Mouse (Mus musculus): Measurements from ENCODE around the gene Cpa2. TPM values are rescaled to one million over a fixed set of nuclear protein-coding genes. Genes with fewer than 3 reads are reported as not detected.

Gene Cpa2
- polyA plus RNA-seq, 1 experiment from 2014 or later, result 8.7 TPM

- 76% methylated on average over 10 of the region's 10 CpGs for WGBS
- H3K4me2 ChIP-seq, result no peak overlapping the region
- no peak for ATAC-seq (ENCODE audit: low FRiP score)
These were observed 3.1 kb upstream of the Cpa2 start for GRCm38 (mm10) chr6:30538240-30538639.

GRCm38 (mm10) chr6:30538800-30539199 lies 2.6 kb upstream of the Cpa2 start:
- no peaks in the 10 kb centered on the region for H3K9me3 ChIP-seq
- no peak for ATAC-seq (ENCODE audit: low FRiP score)
- no peak overlapping the region for H3K27ac ChIP-seq
- WGBS, result 80% methylated on average over 5 of the region's 5 CpGs
- peaks cover 9% of the 10 kb centered on the region for H3K4me1 ChIP-seq (replicated peaks)
- H3K27me3 ChIP-seq, result no peaks in the 10 kb centered on the region
- no peak overlapping the region for H3K4me3 ChIP-seq
- H3K4me2 ChIP-seq, result no peak overlapping the region
- H3K36me3 ChIP-seq, result no peaks in the 10 kb centered on the region
- H3K9ac ChIP-seq, result no peak overlapping the region

More at GRCm38 (mm10) chr6:30538240-30538639, 3.1 kb upstream of the Cpa2 start:
- no peaks in the 10 kb centered on the region for H3K27me3 ChIP-seq
- no peak overlapping the region for H3K27ac ChIP-seq
- H3K4me3 ChIP-seq, result no peak overlapping the region
- no peak overlapping the region for H3K9ac ChIP-seq
- no peaks in the 10 kb centered on the region for H3K9me3 ChIP-seq
- H3K4me1 ChIP-seq (replicated peaks), result peaks cover 4% of the 10 kb centered on the region
- H3K36me3 ChIP-seq, result no peaks in the 10 kb centered on the region

- no peak overlapping the region for H3K27ac ChIP-seq
- no peak overlapping the region for H3K4me2 ChIP-seq
- H3K9me3 ChIP-seq, result no peaks in the 10 kb centered on the region
- no peak overlapping the region for H3K4me3 ChIP-seq
- WGBS, result 85% methylated on average over 6 of the region's 6 CpGs
- H3K4me1 ChIP-seq (replicated peaks), result peaks cover 39% of the 10 kb centered on the region
- H3K36me3 ChIP-seq, result no peaks in the 10 kb centered on the region
- H3K9ac ChIP-seq, result no peak overlapping the region
- H3K27me3 ChIP-seq, result no peaks in the 10 kb centered on the region
- ATAC-seq (ENCODE audit: low FRiP score), result no peak
These were observed 895 bp downstream of the Cpa2 start for GRCm38 (mm10) chr6:30542277-30542676.

- no peak overlapping the region for H3K9ac ChIP-seq
- H3K4me3 ChIP-seq, result no peak overlapping the region
- ATAC-seq (ENCODE audit: low FRiP score), result no peak
- H3K27me3 ChIP-seq, result no peaks in the 10 kb centered on the region
- H3K4me1 ChIP-seq (replicated peaks), result peaks cover 45% of the 10 kb centered on the region
- no peak overlapping the region for H3K27ac ChIP-seq
- H3K4me2 ChIP-seq, result no peak overlapping the region
- H3K9me3 ChIP-seq, result no peaks in the 10 kb centered on the region
- no peaks in the 10 kb centered on the region for H3K36me3 ChIP-seq
- WGBS, result 61% methylated on average over 12 of the region's 12 CpGs
These were observed 1.7 kb downstream of the Cpa2 start for GRCm38 (mm10) chr6:30543077-30543476.

- Histone ChIP-seq H3K27me3 (no peaks in the 10 kb centered on the region), H3K9me3 (no peaks in the 10 kb centered on the region), H3K27ac (no peak overlapping the region), H3K4me3 (no peak overlapping the region), H3K4me2 (no peak overlapping the region), H3K36me3 (no peaks in the 10 kb centered on the region), H3K9ac (no peak overlapping the region), H3K4me1 (replicated peaks) (peaks cover 50% of the 10 kb centered on the region)
- WGBS, result 49% methylated on average over 8 of the region's 8 CpGs
- ATAC-seq (ENCODE audit: low FRiP score), result no peak
These were observed 2.5 kb downstream of the Cpa2 start for GRCm38 (mm10) chr6:30543851-30544250.

GRCm38 (mm10) chr6:30545689-30546088 lies 4.3 kb downstream of the Cpa2 start:
- peaks cover 60% of the 10 kb centered on the region for H3K4me1 ChIP-seq (replicated peaks)
- 77% methylated on average over 7 of the region's 7 CpGs for WGBS
- H3K27ac ChIP-seq, result peak overlapping the region; percentile 95
- no peak overlapping the region for H3K4me2 ChIP-seq
- H3K27me3 ChIP-seq, result no peaks in the 10 kb centered on the region
- H3K9ac ChIP-seq, result no peak overlapping the region
- H3K9me3 ChIP-seq, result no peaks in the 10 kb centered on the region
- H3K36me3 ChIP-seq, result no peaks in the 10 kb centered on the region
- ATAC-seq (ENCODE audit: low FRiP score), result no peak
- H3K4me3 ChIP-seq, result no peak overlapping the region

GRCm38 (mm10) chr6:30546571-30547273 lies 5.3 kb downstream of the Cpa2 start:
- 8% methylated on average over 17 of the region's 17 CpGs for WGBS
- Histone ChIP-seq H3K27ac (peak overlapping the region; percentile 95), H3K4me3 (peak overlapping the region; percentile 25), H3K4me2 (peak overlapping the region; percentile 53), H3K9me3 (no peaks in the 10 kb centered on the region), H3K36me3 (no peaks in the 10 kb centered on the region), H3K9ac (peak overlapping the region; percentile 69), H3K27me3 (no peaks in the 10 kb centered on the region), H3K4me1 (replicated peaks) (peaks cover 66% of the 10 kb centered on the region)
- peak; percentile 68 for ATAC-seq (ENCODE audit: low FRiP score)

- Histone ChIP-seq H3K4me2 (peak overlapping the region; percentile 53), H3K4me3 (peak overlapping the region; percentile 25), H3K4me1 (replicated peaks) (peaks cover 71% of the 10 kb centered on the region), H3K9me3 (no peaks in the 10 kb centered on the region), H3K36me3 (no peaks in the 10 kb centered on the region), H3K27me3 (no peaks in the 10 kb centered on the region), H3K9ac (peak overlapping the region; percentile 69), H3K27ac (peak overlapping the region; percentile 95)
- WGBS, result under 1% methylated on average over 14 of the region's 17 CpGs
- ATAC-seq (ENCODE audit: low FRiP score), result 0 out of 2 replicates have a peak, but pooled peaks have one; percentile 43
These were observed 5.9 kb downstream of the Cpa2 start for GRCm38 (mm10) chr6:30547274-30547645.

- no peaks in the 10 kb centered on the region for H3K36me3 ChIP-seq
- no peaks in the 10 kb centered on the region for H3K27me3 ChIP-seq
- no peak for ATAC-seq (ENCODE audit: low FRiP score)
- H3K4me2 ChIP-seq, result peak overlapping the region; percentile 53
- H3K4me1 ChIP-seq (replicated peaks), result peaks cover 75% of the 10 kb centered on the region
- H3K27ac ChIP-seq, result peak overlapping the region; percentile 95
- no peak overlapping the region for H3K4me3 ChIP-seq
- H3K9ac ChIP-seq, result no peak overlapping the region
- H3K9me3 ChIP-seq, result no peaks in the 10 kb centered on the region
- 22% methylated on average over 9 of the region's 9 CpGs for WGBS
These were observed 6.4 kb downstream of the Cpa2 start for GRCm38 (mm10) chr6:30547656-30548306.

GRCm38 (mm10) chr6:30549231-30549761 lies 7.9 kb downstream of the Cpa2 start:
- H3K36me3 ChIP-seq, result no peaks in the 10 kb centered on the region
- H3K27ac ChIP-seq, result peak overlapping the region; percentile 76
- ATAC-seq (ENCODE audit: low FRiP score), result no peak
- no peaks in the 10 kb centered on the region for H3K9me3 ChIP-seq
- H3K9ac ChIP-seq, result peak overlapping the region; percentile 39; the same call in 1 of the 2 replicates
- 19% methylated on average over 15 of the region's 15 CpGs for WGBS
- no peaks in the 10 kb centered on the region for H3K27me3 ChIP-seq
- peaks cover 67% of the 10 kb centered on the region for H3K4me1 ChIP-seq (replicated peaks)
- no peak overlapping the region for H3K4me2 ChIP-seq
- no peak overlapping the region for H3K4me3 ChIP-seq

GRCm38 (mm10) chr6:30550496-30551192 lies 9.3 kb downstream of the Cpa2 start:
- Histone ChIP-seq H3K27ac (peak overlapping the region; percentile 87), H3K4me3 (no peak overlapping the region), H3K9me3 (no peaks in the 10 kb centered on the region), H3K36me3 (no peaks in the 10 kb centered on the region), H3K4me2 (no peak overlapping the region), H3K27me3 (no peaks in the 10 kb centered on the region), H3K9ac (no peak overlapping the region), H3K4me1 (replicated peaks) (peaks cover 57% of the 10 kb centered on the region)
- WGBS, result 37% methylated on average over 7 of the region's 7 CpGs
- no peak for ATAC-seq (ENCODE audit: low FRiP score)

- Histone ChIP-seq H3K9me3 (no peaks in the 10 kb centered on the region), H3K4me1 (replicated peaks) (peaks cover 52% of the 10 kb centered on the region), H3K4me3 (no peak overlapping the region), H3K27ac (peak overlapping the region; percentile 87), H3K9ac (no peak overlapping the region), H3K36me3 (no peaks in the 10 kb centered on the region), H3K4me2 (no peak overlapping the region), H3K27me3 (no peaks in the 10 kb centered on the region)
- ATAC-seq (ENCODE audit: low FRiP score), result no peak
These were observed 9.8 kb downstream of the Cpa2 start for GRCm38 (mm10) chr6:30551193-30551515.
